Mouse (Mus musculus) liver, embryonic 11.5 days (tissue): ENCODE measurements around the gene Tbcd. TPM values are rescaled to one million over a fixed set of nuclear protein-coding genes. Genes with fewer than 3 reads are reported as not detected.

Source experiments
- ATAC-seq: fragments of 200-750 bp; cut with Nextera tagmentation; replicated peaks from 2 replicates; pipeline ENCODE4 v1.8.0; 2017; ENCODE audit warnings: moderate number of reproducible peaks, mild to moderate bottlenecking, moderate TSS enrichment, moderate library complexity; ENCODE audit not compliant: low FRiP score
- DNase-seq: peaks from one replicate; pipeline ENCODE4 v3.0.0-alpha.2; 2017; ENCODE audit warnings: low spot score
- H3K27ac ChIP-seq: fragments of 300-500 bp; sonication (generic); 2 replicates; pipeline ENCODE4 v1.5.1; 2014; ENCODE audit warnings: mild to moderate bottlenecking, low read depth, low read length, control low read depth
- H3K27me3 ChIP-seq: fragments of 300-500 bp; sonication (generic); replicated peaks from 2 replicates; pipeline ENCODE4 v1.6.1; 2014; ENCODE audit warnings: low read length, mixed read lengths; ENCODE audit not compliant: control insufficient read depth, insufficient read depth
- H3K36me3 ChIP-seq: fragments of 300-500 bp; sonication (generic); 2 replicates; pipeline ENCODE4 v1.6.1; 2014; ENCODE audit warnings: mild to moderate bottlenecking, low read length, moderate library complexity, mixed read lengths; ENCODE audit not compliant: control insufficient read depth, insufficient read depth
- H3K4me1 ChIP-seq: fragments of 300-500 bp; sonication (generic); replicated peaks from 2 replicates; pipeline ENCODE4 v1.6.1; 2014; ENCODE audit warnings: low read length, mixed read lengths; ENCODE audit not compliant: control insufficient read depth, insufficient read depth
- H3K4me2 ChIP-seq: fragments of 300-500 bp; sonication (generic); 2 replicates; pipeline ENCODE4 v1.6.1; 2014; ENCODE audit warnings: mild to moderate bottlenecking, control low read depth, moderate library complexity
- H3K4me3 ChIP-seq: fragments of 300-500 bp; sonication (generic); 2 replicates; pipeline ENCODE4 v1.5.1; 2014; ENCODE audit warnings: low read depth, low read length, control low read depth
- H3K9ac ChIP-seq: fragments of 300-500 bp; sonication (generic); 2 replicates; pipeline ENCODE4 v1.6.1; 2014; ENCODE audit warnings: low read depth, low read length, control low read depth
- H3K9me3 ChIP-seq: fragments of 300-500 bp; sonication (generic); 2 replicates; pipeline ENCODE4 v1.6.1; 2016; ENCODE audit warnings: low read length, inconsistent platforms, mixed read lengths; ENCODE audit not compliant: control insufficient read depth
- WGBS: fragments of 180-500 bp; shearing (Covaris S2); extraction: QIAGEN DNeasy Blood & Tissue Kit; methylation state at CpG from one replicate; pipeline ENCODE4 v1.1.7; 2014; 5-methylcytosine and 5-hydroxymethylcytosine counted together
- polyA plus RNA-seq: library from polyadenylated mRNA; unstranded; fragments of >200 nt; fragmentation: Nextera tagmentation; extraction: Ambion mirVana; gene quantifications from 2 replicates; pipeline ENCODE4 v1.2.1, GENCODE M21; 2014

Gene Tbcd
- polyA plus RNA-seq, 1 experiment from 2014 or later: 35.9 TPM

- Histone ChIP-seq H3K9me3 (peaks cover 2% of the 10 kb centered on the region; the same call in 1 of the 2 replicates), H3K27ac (no peak overlapping the region), H3K4me2 (no peak overlapping the region), H3K4me1 (no peaks in the 10 kb centered on the region), H3K36me3 (peaks cover 16% of the 10 kb centered on the region), H3K9ac (no peak overlapping the region), H3K27me3 (no peaks in the 10 kb centered on the region), H3K4me3 (no peak overlapping the region)
- ATAC-seq: no peak
- no peak for DNase-seq
- 71% methylated on average over 3 of the region's 3 CpGs for WGBS
Measured at GRCm38 (mm10) chr11:121615961-121616485, 164.3 kb downstream of the Tbcd start.

GRCm38 (mm10) chr11:121616501-121616900 lies 164.8 kb downstream of the Tbcd start:
- H3K4me1 ChIP-seq: no peaks in the 10 kb centered on the region
- no peak overlapping the region for H3K4me2 ChIP-seq
- H3K27ac ChIP-seq: 0 out of 2 replicates have a peak overlapping the region, but pooled peaks have one; percentile 41
- H3K9ac ChIP-seq: no peak overlapping the region
- no peak for DNase-seq
- no peak overlapping the region for H3K4me3 ChIP-seq
- H3K9me3 ChIP-seq: peaks cover 2% of the 10 kb centered on the region; the same call in 1 of the 2 replicates
- no peaks in the 10 kb centered on the region for H3K27me3 ChIP-seq
- ATAC-seq: no peak
- peaks cover 16% of the 10 kb centered on the region for H3K36me3 ChIP-seq

GRCm38 (mm10) chr11:121617371-121617770 lies 165.6 kb downstream of the Tbcd start:
- no peak overlapping the region for H3K4me3 ChIP-seq
- H3K27me3 ChIP-seq: no peaks in the 10 kb centered on the region
- no peak overlapping the region for H3K27ac ChIP-seq
- peaks cover 2% of the 10 kb centered on the region; the same call in 1 of the 2 replicates for H3K9me3 ChIP-seq
- ATAC-seq (no peak), DNase-seq (no peak)
- H3K36me3 ChIP-seq: peaks cover 19% of the 10 kb centered on the region
- no peaks in the 10 kb centered on the region for H3K4me1 ChIP-seq
- WGBS: 82% methylated on average over 1 of the region's 1 CpGs
- no peak overlapping the region for H3K4me2 ChIP-seq
- H3K9ac ChIP-seq: no peak overlapping the region

GRCm38 (mm10) chr11:121625007-121625406 lies 173.3 kb downstream of the Tbcd start:
- DNase-seq (no peak), ATAC-seq (no peak)
- Histone ChIP-seq H3K4me3 (no peak overlapping the region), H3K9ac (no peak overlapping the region), H3K4me1 (no peaks in the 10 kb centered on the region), H3K4me2 (no peak overlapping the region), H3K27me3 (no peaks in the 10 kb centered on the region), H3K27ac (no peak overlapping the region), H3K9me3 (no peaks in the 10 kb centered on the region), H3K36me3 (peaks cover 4% of the 10 kb centered on the region; the same call in 1 of the 2 replicates)
- 84% methylated on average over 4 of the region's 4 CpGs for WGBS

- no peaks in the 10 kb centered on the region for H3K4me1 ChIP-seq
- 83% methylated on average over 5 of the region's 5 CpGs for WGBS
- H3K27ac ChIP-seq: no peak overlapping the region
- no peak overlapping the region for H3K9ac ChIP-seq
- H3K4me2 ChIP-seq: no peak overlapping the region
- no peak overlapping the region for H3K4me3 ChIP-seq
- H3K9me3 ChIP-seq: no peaks in the 10 kb centered on the region
- H3K27me3 ChIP-seq: no peaks in the 10 kb centered on the region
- no peak for ATAC-seq
- DNase-seq: no peak
- no peaks in the 10 kb centered on the region for H3K36me3 ChIP-seq
Measured at GRCm38 (mm10) chr11:121627521-121627920, 175.8 kb downstream of the Tbcd start.

GRCm38 (mm10) chr11:121629529-121629928 lies 177.8 kb downstream of the Tbcd start:
- no peak overlapping the region for H3K9ac ChIP-seq
- no peaks in the 10 kb centered on the region for H3K27me3 ChIP-seq
- H3K4me3 ChIP-seq: no peak overlapping the region
- H3K36me3 ChIP-seq: no peaks in the 10 kb centered on the region
- H3K4me1 ChIP-seq: no peaks in the 10 kb centered on the region
- no peak overlapping the region for H3K4me2 ChIP-seq
- H3K27ac ChIP-seq: no peak overlapping the region
- no peaks in the 10 kb centered on the region for H3K9me3 ChIP-seq
- DNase-seq (no peak), ATAC-seq (no peak)
- WGBS: 90% methylated on average over 6 of the region's 6 CpGs

GRCm38 (mm10) chr11:121630406-121630805 lies 178.7 kb downstream of the Tbcd start:
- Histone ChIP-seq H3K27me3 (no peaks in the 10 kb centered on the region), H3K36me3 (no peaks in the 10 kb centered on the region), H3K27ac (no peak overlapping the region), H3K4me3 (no peak overlapping the region), H3K4me2 (no peak overlapping the region), H3K4me1 (no peaks in the 10 kb centered on the region), H3K9ac (no peak overlapping the region), H3K9me3 (no peaks in the 10 kb centered on the region)
- DNase-seq: no peak
- 75% methylated on average over 4 of the region's 4 CpGs for WGBS
- ATAC-seq: no peak

GRCm38 (mm10) chr11:121631410-121631809 lies 179.7 kb downstream of the Tbcd start:
- Histone ChIP-seq H3K9ac (no peak overlapping the region), H3K4me2 (no peak overlapping the region), H3K4me3 (no peak overlapping the region), H3K27ac (no peak overlapping the region), H3K27me3 (no peaks in the 10 kb centered on the region), H3K4me1 (no peaks in the 10 kb centered on the region), H3K36me3 (no peaks in the 10 kb centered on the region), H3K9me3 (no peaks in the 10 kb centered on the region)
- ATAC-seq (no peak), DNase-seq (no peak)
- 90% methylated on average over 7 of the region's 7 CpGs for WGBS

- no peak overlapping the region for H3K9ac ChIP-seq
- no peaks in the 10 kb centered on the region for H3K27me3 ChIP-seq
- no peak overlapping the region for H3K4me3 ChIP-seq
- H3K4me2 ChIP-seq: no peak overlapping the region
- no peaks in the 10 kb centered on the region for H3K36me3 ChIP-seq
- 92% methylated on average over 10 of the region's 10 CpGs for WGBS
- H3K9me3 ChIP-seq: no peaks in the 10 kb centered on the region
- DNase-seq: no peak
- no peak overlapping the region for H3K27ac ChIP-seq
- ATAC-seq: no peak
- no peaks in the 10 kb centered on the region for H3K4me1 ChIP-seq
Measured at GRCm38 (mm10) chr11:121636646-121637045, 184.9 kb downstream of the Tbcd start.
